Mouse (Mus musculus) erythroid progenitor cell, adult 5-6 weeks (primary cell): Measurements from ENCODE around the gene Zfp692. TPM values are rescaled to one million over a fixed set of nuclear protein-coding genes. Genes with fewer than 3 reads are reported as not detected.
"Not testable (repeated sequence)": the region's sequence is repeated elsewhere in the genome, so short reads cannot be mapped to it uniquely, and the experiment has no call there.

Source experiments
- ATAC-seq: replicated peaks from 2 replicates; pipeline ENCODE4 v1.8.0; 2016; ENCODE audit warnings: moderate number of reproducible peaks, mild to moderate bottlenecking, moderate TSS enrichment, inconsistent platforms; ENCODE audit not compliant: poor library complexity, low FRiP score, severe bottlenecking
- total RNA-seq, 2 experiments: library from RNA; stranded (forward) in 1 of 2; stranded (reverse) in 1 of 2; fragments of 150-400 nt in 1 of 2; fragments of 186-747, 209-891 nt in 1 of 2; gene quantifications; 2 replicates each; pipeline versions ENCODE4 v1.2.3 to v1.2.4; 2015 to 2017; ENCODE audit warnings: low replicate concordance in 2 of 2

Zfp692 gene
- total RNA-seq, 2 experiments from 2014 or later: 4.6 to 19.1 TPM

DNA sequence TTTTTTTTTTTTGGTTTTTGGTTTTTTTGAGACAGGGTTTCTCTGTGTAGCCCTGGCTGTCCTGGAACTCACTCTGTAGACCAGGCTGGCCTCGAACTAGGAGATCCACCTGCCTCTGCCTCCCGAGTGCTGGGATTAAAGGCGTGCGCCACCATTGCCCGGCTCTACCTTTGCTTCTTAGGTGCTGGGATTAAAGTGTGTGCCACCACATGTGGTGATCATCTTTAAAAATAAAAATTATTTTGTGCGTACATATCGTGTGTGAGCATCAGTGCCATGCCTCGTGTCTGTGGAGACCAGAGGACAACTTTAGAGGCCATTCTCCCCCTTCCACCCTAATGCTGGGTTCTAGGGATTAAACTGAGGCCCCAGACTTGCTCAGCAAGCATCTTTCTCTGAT, 1.6 kb upstream of the Zfp692 start:
- not testable (repeated sequence) for ATAC-seq

DNA sequence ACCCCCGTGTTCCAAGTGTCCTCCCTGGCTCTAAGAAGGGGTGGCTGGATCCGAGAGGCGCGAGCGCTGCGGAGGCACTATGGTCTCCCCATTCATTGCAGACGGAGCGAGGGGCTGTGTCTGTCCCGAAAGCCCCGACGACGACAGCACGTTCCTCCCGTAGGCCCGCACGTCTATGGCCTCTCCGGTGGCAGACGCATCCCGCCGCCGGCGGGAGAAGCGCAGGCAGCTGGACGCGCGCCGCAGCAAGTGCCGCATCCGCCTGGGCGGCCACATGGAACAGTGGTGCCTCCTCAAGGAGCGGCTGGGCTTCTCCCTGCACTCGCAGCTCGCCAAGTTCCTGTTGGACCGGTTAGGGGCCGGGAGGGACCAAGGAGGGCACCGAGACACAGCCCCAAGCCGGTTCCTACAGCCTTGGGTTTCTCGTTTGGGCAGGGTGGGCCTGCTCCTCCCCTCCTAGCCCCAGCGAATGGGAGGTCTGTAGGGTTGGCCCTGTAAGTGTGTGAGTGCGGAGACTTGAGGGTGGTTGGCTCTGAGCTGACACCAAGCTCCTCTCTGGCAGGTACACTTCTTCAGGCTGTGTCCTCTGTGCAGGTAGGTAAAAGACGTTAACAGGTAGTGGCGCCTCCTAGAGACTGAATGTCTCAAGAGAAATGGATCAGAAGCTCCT, 677 bp downstream of the Zfp692 start:
- ATAC-seq: peak; percentile 53

DNA sequence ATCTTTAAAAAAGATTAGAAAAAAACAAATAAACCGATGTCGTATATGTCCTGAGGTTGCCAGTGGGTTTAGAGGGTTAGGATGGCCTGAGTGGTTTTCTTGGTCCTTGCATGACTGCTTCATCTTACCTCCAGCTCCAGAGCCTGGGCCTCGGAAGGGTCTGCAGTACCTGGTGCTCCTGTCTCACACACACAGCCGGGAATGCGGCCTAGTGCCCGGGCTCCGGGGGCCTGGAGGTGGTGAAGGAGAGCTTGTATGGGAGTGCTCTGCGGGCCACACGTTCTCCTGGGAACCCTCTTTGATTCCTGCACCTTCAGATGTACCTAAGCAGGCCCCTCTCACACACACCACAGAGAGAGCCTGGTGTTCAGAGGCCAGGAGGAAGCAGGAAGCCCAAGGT, 1.8 kb downstream of the Zfp692 start:
- ATAC-seq: no peak

DNA sequence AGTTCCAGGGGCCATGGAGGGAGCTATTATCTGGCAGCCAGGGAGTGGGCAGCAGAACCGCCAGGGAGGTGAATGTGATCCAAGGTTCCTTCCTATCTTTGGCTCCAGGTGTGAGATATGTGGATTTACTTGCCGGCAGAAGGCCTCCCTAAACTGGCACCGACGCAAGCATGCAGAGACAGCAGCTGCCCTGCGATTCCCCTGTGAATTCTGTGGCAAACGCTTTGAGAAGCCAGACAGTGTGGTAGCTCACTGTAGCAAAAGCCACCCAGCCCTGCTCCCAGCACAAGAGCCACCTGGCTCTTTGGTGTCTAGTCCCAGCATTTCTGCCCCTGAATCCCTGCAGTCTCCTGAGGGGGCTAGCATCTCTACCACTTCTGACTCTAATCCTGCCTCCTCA, 7.2 kb downstream of the Zfp692 start:
- no peak for ATAC-seq

DNA sequence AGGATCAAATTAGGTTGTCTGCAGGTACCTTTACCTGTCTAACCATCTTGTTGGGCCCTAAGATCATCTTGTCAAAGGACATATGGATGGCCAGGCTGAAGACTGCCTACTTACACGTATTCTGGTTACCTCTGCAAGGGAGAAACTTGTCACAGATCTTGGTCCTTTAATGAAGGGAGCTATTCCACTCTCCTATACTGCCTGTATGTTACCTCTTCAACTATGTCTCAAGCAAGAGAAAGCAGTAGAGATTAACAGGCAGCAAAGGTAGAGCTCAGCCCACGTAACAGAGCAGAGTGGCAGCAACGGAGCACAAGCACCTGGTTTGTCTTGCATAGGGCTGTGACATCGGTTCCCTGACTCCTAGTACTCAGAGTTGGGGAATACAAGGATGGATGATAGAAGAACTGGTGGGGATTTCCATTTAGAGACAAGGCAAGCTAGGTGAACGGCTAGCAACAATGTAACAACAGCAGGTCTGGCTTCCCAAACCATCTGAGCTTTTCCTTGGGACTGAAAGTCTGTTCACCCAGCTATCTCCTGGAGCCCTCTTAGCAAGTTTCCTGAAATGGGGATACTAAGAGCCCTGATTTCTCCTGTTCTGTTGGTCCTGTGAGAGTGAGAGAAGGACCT, 8.8 kb downstream of the Zfp692 start:
- no peak for ATAC-seq

DNA sequence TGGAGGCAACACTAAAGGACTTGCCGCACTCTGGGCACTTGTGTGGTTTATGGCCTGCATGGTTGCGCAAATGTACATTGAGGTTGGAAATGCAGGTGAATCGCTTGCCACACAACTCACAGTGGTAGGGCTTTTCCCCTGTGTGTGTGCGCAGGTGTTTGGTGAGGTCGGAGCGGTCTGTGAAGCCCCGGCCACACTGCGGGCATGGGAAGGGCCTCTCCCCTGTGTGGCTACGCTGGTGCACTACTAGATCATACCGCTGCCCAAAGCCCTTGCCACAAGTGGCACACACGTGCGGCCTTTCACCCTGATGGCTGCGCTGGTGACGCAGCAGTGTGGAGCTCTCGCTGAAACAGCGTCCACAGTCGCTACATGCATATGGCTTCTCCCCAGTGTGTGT, 9.5 kb downstream of the Zfp692 start:
- no peak for ATAC-seq

DNA sequence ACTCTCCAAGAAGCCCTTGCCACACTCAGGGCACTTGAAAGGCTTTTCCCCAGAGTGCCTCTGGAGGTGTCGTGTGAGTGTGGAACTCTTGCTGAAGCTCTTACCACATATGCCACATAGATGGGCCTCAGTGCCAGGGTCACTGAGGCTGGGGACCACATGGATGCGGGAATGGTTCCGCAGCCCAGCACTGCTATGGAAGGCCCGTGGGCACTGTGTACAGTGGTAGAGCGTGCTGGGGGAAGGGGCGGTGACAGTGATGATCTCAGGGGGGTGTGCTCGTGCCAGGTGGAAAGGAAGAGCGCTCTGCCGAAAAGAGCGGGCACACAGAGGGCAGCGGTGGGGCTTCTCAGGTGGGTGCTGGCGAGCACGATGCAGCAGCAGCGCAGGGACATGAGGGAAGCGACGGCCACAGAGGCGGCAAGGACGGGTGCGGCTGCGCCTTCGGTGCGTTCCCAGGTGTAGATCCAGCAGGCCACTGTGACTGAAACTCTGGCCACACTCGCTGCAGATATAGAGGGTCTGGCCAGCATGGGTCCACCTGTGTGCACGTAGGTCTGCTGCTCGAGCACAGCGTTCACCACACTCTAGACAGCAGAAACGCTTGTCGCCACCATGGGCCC, 10.0 kb downstream of the Zfp692 start:
- ATAC-seq: no peak

DNA sequence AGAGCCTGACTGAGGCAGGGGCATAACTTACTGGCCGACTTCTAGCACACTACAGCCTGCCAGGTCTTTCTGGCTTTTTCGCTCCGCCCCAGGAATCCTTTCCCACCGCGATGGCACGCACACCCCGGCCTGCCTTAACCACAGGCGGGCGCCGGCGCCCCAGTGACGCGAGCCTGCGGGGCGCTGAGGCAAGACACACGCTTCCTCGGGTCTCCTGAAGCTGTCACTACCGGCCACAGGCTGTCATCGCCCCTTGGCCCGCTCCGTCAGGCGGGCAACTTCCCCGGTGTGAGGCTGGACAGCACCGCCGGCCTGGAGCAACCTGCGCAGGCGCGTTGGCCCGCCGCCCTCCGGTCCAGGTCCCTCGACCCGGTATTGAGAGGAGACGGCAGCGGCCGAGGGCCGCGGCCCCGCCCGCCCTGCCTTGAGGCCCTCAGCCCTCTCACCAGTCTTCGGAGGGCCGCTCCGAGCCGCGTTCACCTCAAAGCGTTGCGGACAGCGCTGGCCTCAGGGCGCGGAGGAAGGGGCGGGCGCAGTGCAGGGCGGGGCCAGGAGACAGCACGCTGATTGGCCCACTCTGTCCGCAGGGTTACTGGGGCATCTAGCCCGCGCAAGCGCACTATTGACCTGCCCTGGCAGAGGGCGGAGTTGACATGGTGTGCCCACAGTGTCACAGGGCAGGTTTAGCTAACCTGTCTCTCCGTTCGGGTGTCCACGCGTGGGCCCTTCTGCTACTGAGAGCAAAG, 16.1 kb downstream of the Zfp692 start:
- peak; percentile 93 for ATAC-seq

DNA sequence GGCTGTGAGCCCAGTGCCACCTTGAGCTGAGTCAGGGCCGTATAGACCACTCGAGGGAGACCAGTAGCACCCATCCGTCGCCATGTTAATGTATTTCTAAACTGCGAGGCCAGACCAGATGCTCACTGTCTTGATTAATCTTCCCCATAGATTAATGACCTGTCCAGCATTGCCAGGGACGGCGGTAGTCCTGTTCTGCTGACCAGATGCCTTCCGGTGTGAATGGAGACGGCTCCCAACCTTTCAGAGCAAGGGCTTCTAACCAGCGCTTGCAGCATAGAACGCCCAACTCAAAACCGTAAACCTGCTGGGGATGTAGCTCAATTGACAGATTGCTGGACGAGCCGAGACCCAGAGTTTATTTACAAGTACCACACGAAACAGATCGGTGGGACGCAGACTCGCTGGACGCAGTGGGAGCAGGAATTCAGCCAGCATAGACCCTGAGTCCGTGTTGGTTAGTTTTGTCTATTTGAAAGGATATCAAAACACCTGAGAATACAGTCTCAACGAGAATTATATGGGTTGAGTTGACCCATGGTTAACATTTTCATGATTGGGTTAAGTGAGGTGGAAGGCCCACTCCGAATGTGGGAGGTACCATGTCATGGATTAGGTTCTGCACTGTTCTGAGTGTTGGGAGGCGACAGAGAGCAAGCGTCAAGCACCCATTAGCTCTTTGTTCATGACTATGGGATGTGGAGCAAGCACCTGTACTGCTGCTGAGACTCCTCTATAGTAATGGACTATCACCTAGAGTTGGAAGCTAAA, 16.9 kb downstream of the Zfp692 start:
- peak; percentile 20 for ATAC-seq

DNA sequence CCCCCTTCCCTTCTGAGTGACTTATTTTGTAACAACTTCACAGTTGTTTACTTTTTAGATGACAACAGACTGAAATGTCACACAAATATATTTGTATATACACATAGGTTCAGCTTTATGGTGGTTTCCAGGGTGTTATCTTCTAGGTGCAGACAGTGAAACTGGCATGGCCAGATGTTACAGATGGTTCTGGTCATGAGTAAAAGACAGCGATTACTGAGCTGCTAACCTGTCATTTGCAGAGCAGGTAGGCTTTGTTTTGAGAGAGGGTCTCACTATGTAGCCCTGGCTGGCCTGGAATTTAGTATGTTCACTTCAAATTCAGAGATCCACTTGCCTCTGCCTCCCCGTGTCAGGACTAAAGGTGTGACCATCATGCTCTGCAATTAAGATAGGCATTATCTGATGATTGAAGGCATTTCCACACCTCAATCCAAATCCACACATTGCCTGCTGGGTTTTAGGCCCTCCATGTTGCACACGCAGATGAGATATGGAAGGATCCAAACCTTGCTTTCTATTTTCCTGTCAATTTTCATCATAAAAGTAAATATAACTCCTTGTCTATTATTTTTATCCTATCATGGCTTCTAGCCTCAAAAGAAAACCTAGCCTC, 17.9 kb downstream of the Zfp692 start:
- peak; percentile 31; the same call in 1 of the 2 replicates for ATAC-seq

DNA sequence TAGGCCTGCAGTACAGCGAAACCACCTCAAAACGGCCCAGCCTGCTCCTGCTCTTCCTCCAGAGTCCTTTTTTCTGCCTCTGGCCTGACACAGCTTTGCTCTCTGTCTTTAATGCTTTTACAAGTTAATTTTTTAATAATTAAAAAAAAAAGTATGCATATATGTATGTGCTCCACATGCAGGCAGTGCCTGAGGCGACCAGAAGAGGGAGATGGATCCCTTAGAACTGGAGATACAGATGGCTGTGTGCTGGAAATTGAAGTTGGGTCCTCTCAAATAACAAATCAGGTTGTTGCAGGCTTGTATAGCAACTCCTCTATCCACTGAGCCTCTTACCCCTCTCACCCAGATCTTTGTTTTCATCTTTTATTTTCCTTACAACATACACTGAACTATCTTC, 19.9 kb downstream of the Zfp692 start:
- no peak for ATAC-seq

DNA sequence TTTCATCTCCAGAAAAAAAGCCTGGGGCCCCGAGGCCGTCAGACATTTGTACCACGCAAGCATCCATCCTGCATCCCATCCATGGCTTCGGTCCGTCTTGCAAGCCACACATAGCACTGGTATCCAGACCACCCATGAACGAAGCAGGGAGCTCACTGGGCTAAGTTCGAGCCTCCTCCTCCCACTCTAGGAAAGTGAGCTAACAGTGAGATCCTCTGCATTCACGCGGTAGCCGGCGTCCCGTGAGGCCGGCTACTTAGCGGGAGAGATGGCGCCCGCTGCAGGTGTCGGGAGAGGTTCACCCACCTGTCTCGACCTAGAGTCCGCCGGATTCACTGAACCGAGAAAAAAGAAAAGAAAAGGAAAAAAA, 23.0 kb downstream of the Zfp692 start:
- ATAC-seq: peak; percentile 53

DNA sequence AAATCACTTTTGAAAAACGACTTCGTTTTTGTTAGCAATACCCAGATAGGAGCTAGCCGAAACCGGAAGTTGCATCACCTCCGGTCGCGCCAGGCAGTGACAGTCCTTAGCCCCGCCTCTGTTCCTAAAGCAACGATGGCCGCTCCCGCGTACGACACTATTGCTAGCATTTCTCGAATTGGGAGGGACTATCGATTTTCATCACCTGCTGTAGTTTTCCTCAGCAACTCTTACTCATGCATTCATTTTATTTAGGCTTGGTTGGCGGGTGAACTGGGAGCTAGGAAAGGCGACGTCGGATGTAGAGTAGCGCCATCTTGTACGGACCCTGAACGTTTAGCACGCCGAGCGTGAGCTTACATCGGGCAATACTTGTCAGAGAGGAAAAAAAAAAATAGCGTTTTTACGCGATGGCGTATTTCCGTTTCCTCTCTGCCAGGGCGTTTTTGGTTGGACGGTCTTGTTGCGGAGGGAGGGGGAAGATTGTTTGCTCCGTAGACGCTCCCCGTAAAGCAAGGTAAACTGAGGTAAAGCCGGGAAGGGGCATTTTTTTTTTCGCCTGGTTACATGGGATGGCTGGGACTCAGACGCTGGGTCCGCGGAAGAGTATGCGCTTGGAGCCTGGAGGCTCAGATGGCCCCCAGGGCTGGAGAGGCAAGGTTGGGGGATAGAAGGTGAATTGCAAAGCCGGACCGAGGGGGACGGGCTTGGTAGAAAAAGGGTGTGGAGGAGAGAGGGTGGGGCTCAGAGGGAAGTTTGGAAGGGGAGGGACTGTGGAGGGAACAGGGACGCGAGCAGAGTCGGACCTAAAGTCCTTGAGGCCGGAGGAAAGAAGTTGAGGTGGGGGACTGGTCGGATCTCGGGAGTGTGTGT, 23.6 kb downstream of the Zfp692 start, which contains the start of the genes Zfp672 and Sh3bp5l:
Zfp672 (minus strand) TSS at position 64 of the 873 bp plus-strand sequence.
Sh3bp5l (plus strand) TSS at position 449 of the 873 bp plus-strand sequence.
- peak; percentile 89 for ATAC-seq

DNA sequence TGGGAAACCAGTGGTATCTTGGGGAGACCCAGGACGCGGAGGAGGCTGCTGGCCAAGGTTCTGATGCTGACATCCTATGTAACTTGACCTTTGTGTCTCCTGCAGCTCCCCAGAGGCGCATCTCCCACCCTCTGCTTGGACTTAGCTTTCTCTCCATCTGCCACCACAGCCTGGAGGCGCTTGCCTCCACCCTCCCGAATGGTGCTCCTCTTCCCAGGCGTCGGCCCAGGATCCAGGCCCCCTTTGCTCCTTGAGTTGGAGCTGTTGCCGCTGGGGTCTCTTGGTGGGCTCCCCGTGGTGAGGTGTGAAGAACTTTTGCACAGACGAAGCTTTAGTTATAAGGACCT, 24.3 kb downstream of the Zfp692 start:
- ATAC-seq: peak; percentile 13

DNA sequence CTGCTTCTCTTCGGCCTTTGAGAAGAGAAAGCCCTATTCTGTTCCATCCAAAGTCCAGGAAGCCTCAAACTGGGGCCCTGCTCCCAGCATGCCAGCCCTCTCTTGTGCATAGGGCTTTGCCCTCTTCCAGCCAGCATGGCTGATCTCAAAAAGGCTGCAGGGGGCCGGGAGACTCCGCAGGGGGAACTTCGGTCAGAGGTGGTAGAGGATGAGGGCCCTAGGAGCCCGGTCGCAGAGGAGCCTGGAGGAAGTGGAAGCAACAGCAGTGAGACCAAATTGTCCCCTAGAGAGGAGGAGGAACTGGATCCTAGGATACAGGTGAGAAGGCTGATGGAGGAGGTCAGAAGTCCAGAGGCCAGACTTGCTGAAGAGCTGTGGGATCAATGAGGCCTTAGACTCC, 24.7 kb downstream of the Zfp692 start:
- ATAC-seq: no peak

DNA sequence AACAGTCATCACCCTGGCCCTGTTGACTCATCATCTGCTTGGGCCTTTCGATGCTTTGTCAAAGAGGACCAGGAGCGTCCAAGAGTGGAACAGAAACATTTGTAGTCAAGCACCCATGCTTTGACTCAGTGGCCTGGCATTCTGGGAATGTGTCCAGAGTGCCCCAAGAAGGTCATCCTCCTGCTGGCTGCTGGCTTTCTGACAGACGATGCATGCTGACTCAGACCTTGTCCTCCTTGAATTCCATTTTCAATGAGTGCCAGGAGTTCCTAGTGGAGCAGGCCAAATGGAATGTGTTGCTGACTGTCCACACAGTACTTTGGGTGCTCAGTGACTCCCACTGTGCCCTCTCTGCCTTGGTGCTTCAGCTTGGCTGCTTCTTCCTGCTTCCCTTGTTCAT, 27.9 kb downstream of the Zfp692 start:
- no peak for ATAC-seq

DNA sequence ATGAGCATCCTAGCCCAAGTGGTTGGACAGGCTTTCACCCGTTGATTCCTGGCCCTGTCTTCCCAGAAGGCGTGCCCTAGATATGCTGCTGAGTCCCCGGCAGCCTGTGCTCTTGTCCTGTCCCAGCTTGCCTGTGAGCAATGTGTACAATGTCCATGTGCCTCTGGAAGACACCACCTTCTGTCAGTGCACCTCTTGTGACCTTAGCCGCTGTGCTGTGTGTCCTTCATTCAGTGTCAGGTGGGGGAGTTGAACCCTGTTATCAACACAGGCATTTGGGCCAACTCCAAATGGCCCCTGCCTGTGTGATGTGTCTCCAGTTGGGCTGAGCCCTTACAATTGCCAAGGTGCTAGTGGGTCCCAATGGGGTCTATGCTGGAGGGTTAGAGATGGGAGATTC, 39.9 kb downstream of the Zfp692 start:
- no peak for ATAC-seq

DNA sequence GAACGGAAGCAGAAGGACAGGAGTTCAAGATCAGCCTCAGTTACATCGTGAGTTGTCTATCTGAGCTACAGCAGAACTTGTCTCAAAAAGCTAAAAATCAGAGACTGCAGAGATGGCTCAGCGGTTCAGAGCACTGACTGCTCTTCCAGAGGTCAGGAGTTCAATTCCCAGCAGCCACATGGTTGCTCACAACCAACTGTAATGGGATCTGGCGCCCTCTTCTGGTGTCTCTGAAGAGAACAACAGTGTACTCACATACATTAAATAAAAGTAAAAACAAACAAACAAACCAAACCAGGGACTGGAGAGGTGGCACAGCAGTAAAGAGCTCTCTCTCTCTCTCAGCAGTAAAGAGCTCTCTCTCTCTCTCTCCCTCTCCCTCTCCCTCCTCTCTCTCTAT, 43.8 kb downstream of the Zfp692 start:
- ATAC-seq: no peak

DNA sequence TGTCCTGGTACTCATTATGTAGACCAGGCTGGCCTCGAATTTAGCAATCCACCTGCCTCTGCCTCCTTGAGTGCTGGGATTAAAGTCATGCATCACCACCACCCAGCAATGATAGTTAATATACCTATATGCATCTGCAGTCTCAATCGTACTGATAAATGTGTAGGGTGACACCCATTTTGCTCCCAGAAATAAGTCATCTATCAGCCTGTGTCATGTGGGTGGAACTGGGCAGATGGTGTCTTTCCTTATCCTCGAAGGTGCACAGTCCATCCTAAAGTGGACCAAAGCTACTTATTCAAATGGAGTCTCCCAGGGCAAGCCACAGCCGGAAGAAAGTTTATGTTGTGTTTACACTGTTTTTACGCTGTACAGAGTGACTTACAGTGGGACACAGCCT, 44.3 kb downstream of the Zfp692 start:
- peak; percentile 63 for ATAC-seq
